In the genomic region with DNA sequence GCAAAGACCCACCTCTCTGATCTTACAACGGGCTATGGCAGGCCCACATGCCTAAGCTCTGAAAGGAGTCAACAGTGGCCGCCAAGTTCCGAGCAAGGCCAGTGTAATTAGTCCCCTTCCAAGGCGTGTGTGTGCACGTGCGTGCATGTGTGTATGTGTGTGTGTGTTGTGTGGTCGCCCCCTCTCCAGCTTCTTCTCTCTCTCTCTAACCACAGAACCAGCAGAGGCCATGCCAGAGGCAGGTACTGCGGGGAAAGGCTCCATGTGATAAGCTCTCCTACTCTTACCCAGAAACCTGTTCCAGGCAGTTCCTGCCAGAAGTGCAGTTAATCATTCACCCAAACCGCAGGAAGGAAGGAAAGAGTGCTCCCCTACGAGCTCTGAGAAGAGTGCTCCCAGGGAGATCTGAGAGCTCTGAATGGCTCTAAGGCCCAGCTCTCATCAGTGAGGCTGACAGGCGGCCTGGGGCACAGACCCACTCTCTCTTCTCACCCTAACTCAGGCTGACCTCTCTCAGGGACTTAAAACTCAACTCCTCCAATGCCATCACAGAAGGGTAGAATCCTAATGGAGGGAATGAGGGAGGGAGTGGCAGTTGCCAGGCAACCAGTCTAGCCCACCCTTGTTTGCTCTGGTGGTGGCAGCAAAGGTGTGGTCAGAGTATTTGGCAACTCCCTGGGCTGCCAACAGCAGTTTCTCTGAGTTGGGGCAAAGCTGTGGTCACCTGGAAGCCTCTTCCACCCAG, we compare ENCODE assay signal across 10 mouse cellular contexts. TPM values are rescaled to one million over a fixed set of nuclear protein-coding genes. Genes with fewer than 3 reads are reported as not detected.
DNase-seq lines count a peak whose midpoint lies in the region; ATAC-seq lines count a peak whose summit lies in the region.
"Had no signal": no experiment of that assay in that cellular context is flagged by ENCODE, and none has a peak within 500 bp of the region (broad histone marks: within the 10 kb centered on the region; RNA-seq: fewer than 3 reads in every experiment).

A gene (plus strand): TSS at position 386 of the 745 bp plus-strand sequence.

- ATAC-seq in heart, embryonic 15.5 days (replicated peaks; ENCODE audit: insufficient number of reproducible peaks, insufficient read depth, low FRiP score, low read depth), result peak; percentile 48; the same call in 1 of the 2 replicates
- ATAC-seq in erythroblast, adult 5-6 weeks (replicated peaks; ENCODE audit: low FRiP score, poor library complexity, severe bottlenecking), result peak; percentile 68
- ATAC-seq in megakaryocyte progenitor cell, adult 5-6 weeks (replicated peaks; ENCODE audit: poor library complexity), result peak; percentile 59
- ATAC-seq in cerebellum, adult (ENCODE audit: insufficient number of reproducible peaks, low FRiP score, low TSS enrichment), result no peak
- no peak for ATAC-seq in hindbrain, embryonic 14.5 days (ENCODE audit: low FRiP score)

- H3K27ac ChIP-seq in heart, embryonic 15.5 days, result peak within 1 kb of the TSS; percentile 43; the same call in 1 of the 2 replicates
- H3K27ac ChIP-seq in hindbrain, embryonic 14.5 days, result no peak within 1 kb of the TSS
- H3K27ac ChIP-seq: macrophage had no signal

- H3K9me3 ChIP-seq in heart, embryonic 15.5 days (replicated peaks), result no peaks in the 10 kb centered on the region
- H3K9me3 ChIP-seq in hindbrain, embryonic 14.5 days (ENCODE audit: control insufficient read depth, low read length), result no peaks in the 10 kb centered on the region

- H3K9ac ChIP-seq in heart, embryonic 15.5 days, result no peak within 1 kb of the TSS
- no peak within 1 kb of the TSS for H3K9ac ChIP-seq in hindbrain, embryonic 14.5 days

- intact Hi-C loops in heart, postnatal 14 days (cut with DNase I), result no loop called here

- peaks cover 12% of the 10 kb centered on the region for H3K36me3 ChIP-seq in heart, embryonic 15.5 days
- H3K36me3 ChIP-seq in hindbrain, embryonic 14.5 days (replicated peaks; ENCODE audit: control insufficient read depth, insufficient read depth), result peaks cover 24% of the 10 kb centered on the region

- DNase-seq in heart, postnatal 14 days, result no peak
- DNase-seq in large intestine, adult 2 months (ENCODE audit: low read depth, low spot score), result peak; percentile 91
- DNase-seq in ovary, postnatal 10 days (ENCODE audit: low spot score), result no peak
- no peak for DNase-seq in hindbrain, embryonic 14.5 days (ENCODE audit: low spot score)
- DNase-seq: right cerebral cortex, postnatal 25 days had no signal

- H3K27me3 ChIP-seq in heart, embryonic 15.5 days, result no peaks in the 10 kb centered on the region
- no peaks in the 10 kb centered on the region for H3K27me3 ChIP-seq in hindbrain, embryonic 14.5 days (ENCODE audit: control insufficient read depth, insufficient read depth, low read length)

- no peak within 1 kb of the TSS for H3K4me3 ChIP-seq in heart, embryonic 15.5 days
- no peak within 1 kb of the TSS for H3K4me3 ChIP-seq in hindbrain, embryonic 14.5 days (replicated peaks; ENCODE audit: low read length)

- peaks cover 10% of the 10 kb centered on the region for H3K4me1 ChIP-seq in heart, embryonic 15.5 days (replicated peaks)
- H3K4me1 ChIP-seq in hindbrain, embryonic 14.5 days (replicated peaks; ENCODE audit: control insufficient read depth, insufficient read depth, low read length), result no peaks in the 10 kb centered on the region

- 0 out of 2 replicates have a peak within 1 kb of the TSS, but pooled peaks have one; percentile 9 for H3K4me2 ChIP-seq in heart, embryonic 15.5 days
- no peak within 1 kb of the TSS for H3K4me2 ChIP-seq in hindbrain, embryonic 14.5 days (replicated peaks)

- WGBS in heart, embryonic 15.5 days, result 76% methylated on average over 11 of the region's 11 CpGs
- 26% methylated on average over 11 of the region's 11 CpGs for WGBS in large intestine, adult 2 months
- WGBS in hindbrain, embryonic 14.5 days, result 85% methylated on average over 11 of the region's 11 CpGs

RNA-seq across cellular contexts. Expression of the gene that starts here (rescaled TPM):
- 3.3 and 5.0 TPM in 2 replicates for polyA plus RNA-seq in heart, embryonic 15.5 days (2015; fragmentation: Nextera tagmentation; extraction: Ambion mirVana)
- total RNA-seq in heart, postnatal 14 days (2021), result under 1 TPM; 0.22 to 0.48 TPM
- total RNA-seq in erythroblast, adult 5-6 weeks (2015; ENCODE audit: low replicate concordance), result 7.5 and 7.9 TPM in 2 replicates
- total RNA-seq in erythroblast, adult 5-6 weeks (2017; ENCODE audit: low replicate concordance), result 0.26 and 1.5 TPM in 2 replicates
- 37.5 and 45.5 TPM in 2 replicates for polyA plus RNA-seq in large intestine, adult 2 months (2012; rRNA removed)
- total RNA-seq in megakaryocyte progenitor cell, adult 5-6 weeks (2015), result 0.57 and 1.0 TPM in 2 replicates
- total RNA-seq in megakaryocyte progenitor cell, adult 5-6 weeks (2017), result 0.37 and 1.2 TPM in 2 replicates
- polyA plus RNA-seq in hindbrain, embryonic 14.5 days (2014; fragmentation: Nextera tagmentation; extraction: Ambion mirVana), result not detected in 2 replicates
- polyA plus RNA-seq: macrophage had no signal

Comparison
In these comparisons a context has a peak if more than half of its experiments do, and no peak if none do; other contexts are left out.
1. ATAC-seq: peak in heart, embryonic 15.5 days (single experiment), erythroblast, adult 5-6 weeks (single experiment) and megakaryocyte progenitor cell, adult 5-6 weeks (single experiment); none in cerebellum, adult (single experiment) and hindbrain, embryonic 14.5 days (single experiment).